Mouse (Mus musculus): ENCODE measurements around the gene Apol8. TPM values are rescaled to one million over a fixed set of nuclear protein-coding genes. Genes with fewer than 3 reads are reported as not detected.

Gene Apol8
- polyA plus RNA-seq, 1 experiment: 4.8 TPM

GRCm38 (mm10) chr15:77773099-77773915 is 16.5 kb upstream of the Apol8 start:
- H3K4me1 ChIP-seq (ENCODE audit: control insufficient read depth, insufficient read depth, low read length): no peaks in the 10 kb centered on the region
- no peak overlapping the region for H3K4me3 ChIP-seq (ENCODE audit: insufficient read depth, low read length)
- TF ChIP-seq POLR2A (IDR thresholded peaks at IDR 0.05; ENCODE audit: extremely low read depth, insufficient read depth, low read length): no peak
- TF ChIP-seq CTCF (IDR thresholded peaks at IDR 0.05; ENCODE audit: extremely low read depth, insufficient read depth, low read length): no peak
- no peak overlapping the region for H3K27ac ChIP-seq (ENCODE audit: insufficient read depth, low read length)

GRCm38 (mm10) chr15:77770942-77771341 is 14.1 kb upstream of the Apol8 start:
- Histone ChIP-seq H3K27ac (ENCODE audit: insufficient read depth, low read length) (no peak overlapping the region), H3K4me1 (ENCODE audit: control insufficient read depth, insufficient read depth, low read length) (no peaks in the 10 kb centered on the region)
- no peak for TF ChIP-seq CTCF (IDR thresholded peaks at IDR 0.05; ENCODE audit: extremely low read depth, insufficient read depth, low read length)
- no peak for TF ChIP-seq POLR2A (IDR thresholded peaks at IDR 0.05; ENCODE audit: extremely low read depth, insufficient read depth, low read length)

DNA sequence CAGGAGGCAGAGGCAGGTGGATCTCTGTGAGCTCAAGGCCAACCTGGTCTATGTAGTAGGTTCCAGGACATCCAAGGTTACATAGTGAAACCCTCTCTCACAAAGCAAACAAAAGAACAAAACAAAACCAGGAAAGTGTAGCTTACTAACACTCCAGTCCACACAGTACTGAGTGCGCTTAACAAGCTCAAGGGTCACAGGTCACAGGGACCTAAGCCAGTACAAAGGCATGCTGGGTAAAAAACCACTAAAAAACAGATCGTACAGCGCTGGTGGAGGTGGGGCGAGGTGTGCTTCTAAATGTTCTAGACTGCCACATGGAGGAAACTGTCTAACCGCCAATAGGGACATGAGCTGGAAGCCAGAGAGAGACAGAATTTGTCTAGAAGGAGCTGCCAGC is 13.5 kb upstream of the Apol8 start:
- Histone ChIP-seq H3K27ac (ENCODE audit: insufficient read depth, low read length) (no peak overlapping the region), H3K4me1 (ENCODE audit: control insufficient read depth, insufficient read depth, low read length) (no peaks in the 10 kb centered on the region), H3K4me3 (ENCODE audit: insufficient read depth, low read length) (no peak overlapping the region)
- no peak for TF ChIP-seq CTCF (IDR thresholded peaks at IDR 0.05; ENCODE audit: extremely low read depth, insufficient read depth, low read length)
- TF ChIP-seq POLR2A (IDR thresholded peaks at IDR 0.05; ENCODE audit: extremely low read depth, insufficient read depth, low read length): no peak

More at GRCm38 (mm10) chr15:77770942-77771341, 14.1 kb upstream of the Apol8 start:
- H3K4me3 ChIP-seq (ENCODE audit: insufficient read depth, low read length): no peak overlapping the region

DNA sequence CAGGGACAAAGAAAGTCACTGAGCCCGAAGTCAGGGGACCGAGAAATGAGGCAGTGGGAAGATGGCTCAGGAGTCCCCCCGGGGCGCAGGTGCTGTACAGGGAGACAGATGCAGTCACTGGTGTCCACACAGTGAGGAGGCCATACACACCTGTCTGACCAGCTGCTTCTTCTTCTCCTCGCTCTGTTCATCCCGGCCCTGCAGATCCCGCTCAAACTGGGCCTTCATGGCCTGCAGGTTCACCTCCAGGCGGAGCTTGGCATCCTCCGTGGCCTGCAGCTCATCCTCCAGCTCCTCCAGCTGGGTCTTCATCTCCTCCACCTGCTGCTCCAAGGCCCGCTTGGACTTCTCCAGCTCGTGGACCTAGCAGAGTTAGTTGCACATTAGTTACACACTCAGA is 10.2 kb upstream of the Apol8 start:
- no peak overlapping the region for H3K4me3 ChIP-seq (ENCODE audit: insufficient read depth, low read length)
- no peaks in the 10 kb centered on the region for H3K4me1 ChIP-seq (ENCODE audit: control insufficient read depth, insufficient read depth, low read length)
- no peak overlapping the region for H3K27ac ChIP-seq (ENCODE audit: insufficient read depth, low read length)
- TF ChIP-seq CTCF (IDR thresholded peaks at IDR 0.05; ENCODE audit: extremely low read depth, insufficient read depth, low read length) (no peak), POLR2A (IDR thresholded peaks at IDR 0.05; ENCODE audit: extremely low read depth, insufficient read depth, low read length) (no peak)

- TF ChIP-seq CTCF (IDR thresholded peaks at IDR 0.05; ENCODE audit: extremely low read depth, insufficient read depth, low read length) (no peak), POLR2A (IDR thresholded peaks at IDR 0.05; ENCODE audit: extremely low read depth, insufficient read depth, low read length) (no peak)
- Histone ChIP-seq H3K4me3 (ENCODE audit: insufficient read depth, low read length) (no peak overlapping the region), H3K27ac (ENCODE audit: insufficient read depth, low read length) (no peak overlapping the region), H3K4me1 (ENCODE audit: control insufficient read depth, insufficient read depth, low read length) (no peaks in the 10 kb centered on the region)
Measured at GRCm38 (mm10) chr15:77765484-77766093, 8.8 kb upstream of the Apol8 start.

GRCm38 (mm10) chr15:77764391-77765006 is 7.7 kb upstream of the Apol8 start:
- Histone ChIP-seq H3K4me1 (ENCODE audit: control insufficient read depth, insufficient read depth, low read length) (no peaks in the 10 kb centered on the region), H3K4me3 (ENCODE audit: insufficient read depth, low read length) (no peak overlapping the region), H3K27ac (ENCODE audit: insufficient read depth, low read length) (no peak overlapping the region)
- no peak for TF ChIP-seq POLR2A (IDR thresholded peaks at IDR 0.05; ENCODE audit: extremely low read depth, insufficient read depth, low read length)
- no peak for TF ChIP-seq CTCF (IDR thresholded peaks at IDR 0.05; ENCODE audit: extremely low read depth, insufficient read depth, low read length)

- H3K27ac ChIP-seq (ENCODE audit: insufficient read depth, low read length): no peak overlapping the region
- H3K4me3 ChIP-seq (ENCODE audit: insufficient read depth, low read length): no peak overlapping the region
- TF ChIP-seq CTCF (IDR thresholded peaks at IDR 0.05; ENCODE audit: extremely low read depth, insufficient read depth, low read length): no peak
Measured at GRCm38 (mm10) chr15:77763702-77764101, 6.9 kb upstream of the Apol8 start.

DNA sequence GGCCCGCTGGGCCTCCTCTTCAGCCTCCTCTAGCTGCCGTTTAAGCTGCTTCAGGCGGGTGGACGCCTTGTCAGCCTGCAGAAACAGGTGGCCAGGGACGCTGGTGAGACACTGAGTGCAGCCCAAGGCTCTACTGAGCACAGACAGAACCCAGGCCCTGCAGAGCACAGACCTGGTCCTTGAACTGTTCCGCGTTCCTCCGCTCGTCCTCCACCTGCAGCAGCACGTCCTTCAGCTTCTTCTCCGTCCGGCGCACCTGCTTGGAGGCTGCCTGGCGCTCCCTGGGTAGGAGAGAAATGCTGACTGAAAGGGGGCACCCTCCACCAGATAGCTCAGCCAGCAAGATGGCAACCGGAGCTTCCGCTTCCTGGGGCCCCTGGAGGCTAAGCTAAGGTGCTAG is 6.2 kb upstream of the Apol8 start:
- TF ChIP-seq POLR2A (IDR thresholded peaks at IDR 0.05; ENCODE audit: extremely low read depth, insufficient read depth, low read length) (no peak), CTCF (IDR thresholded peaks at IDR 0.05; ENCODE audit: extremely low read depth, insufficient read depth, low read length) (no peak)

More at GRCm38 (mm10) chr15:77763702-77764101, 6.9 kb upstream of the Apol8 start:
- H3K4me1 ChIP-seq (ENCODE audit: control insufficient read depth, insufficient read depth, low read length): no peaks in the 10 kb centered on the region

DNA sequence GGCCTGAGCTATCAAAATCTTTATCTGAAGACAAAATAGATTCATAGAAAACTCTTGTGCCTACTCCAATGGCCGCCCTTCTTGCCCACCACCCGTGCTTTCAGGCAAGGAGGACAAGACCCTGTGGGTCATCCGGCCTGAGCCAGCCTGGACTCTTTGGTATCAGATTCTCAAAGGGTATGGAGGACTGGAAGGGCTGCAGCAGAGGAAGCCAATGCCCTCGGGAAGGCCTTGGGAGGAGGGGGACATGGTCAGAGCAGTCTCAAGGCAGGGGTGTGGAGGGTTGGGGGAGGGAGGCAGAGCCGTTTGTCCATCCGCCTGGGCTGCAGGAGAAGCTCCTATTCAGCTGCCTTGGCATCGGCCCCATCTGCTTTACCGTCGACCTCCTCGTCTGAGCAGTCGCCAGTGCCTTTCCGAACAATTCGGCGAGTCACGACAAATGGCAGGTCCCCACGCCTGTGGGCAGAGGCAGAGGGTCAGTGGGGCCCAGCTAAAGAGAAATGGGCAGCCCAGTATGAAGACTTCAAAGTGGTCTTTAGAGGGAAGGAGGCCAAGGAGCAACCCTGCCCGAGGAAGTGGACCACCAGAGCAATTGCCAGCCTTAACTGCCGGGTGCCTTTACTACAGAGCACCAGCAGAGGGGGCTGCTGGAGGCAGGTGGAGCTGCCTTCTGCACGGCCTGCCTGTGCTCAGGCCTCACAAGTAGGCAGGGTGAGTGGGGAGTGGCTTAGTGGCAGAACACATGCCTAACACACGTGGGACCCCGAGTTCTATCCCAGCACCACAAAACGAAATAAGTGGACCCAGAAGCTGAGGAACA is 5.0 kb upstream of the Apol8 start:
- H3K4me3 ChIP-seq (ENCODE audit: insufficient read depth, low read length): no peak overlapping the region
- no peaks in the 10 kb centered on the region for H3K4me1 ChIP-seq (ENCODE audit: control insufficient read depth, insufficient read depth, low read length)
- TF ChIP-seq CTCF (IDR thresholded peaks at IDR 0.05; ENCODE audit: extremely low read depth, insufficient read depth, low read length) (peak; percentile 71), POLR2A (IDR thresholded peaks at IDR 0.05; ENCODE audit: extremely low read depth, insufficient read depth, low read length) (no peak)
- no peak overlapping the region for H3K27ac ChIP-seq (ENCODE audit: insufficient read depth, low read length)

More for the DNA sequence above, 6.2 kb upstream of the Apol8 start:
- H3K27ac ChIP-seq (ENCODE audit: insufficient read depth, low read length): no peak overlapping the region
- H3K4me1 ChIP-seq (ENCODE audit: control insufficient read depth, insufficient read depth, low read length): no peaks in the 10 kb centered on the region
- no peak overlapping the region for H3K4me3 ChIP-seq (ENCODE audit: insufficient read depth, low read length)
